Mouse (Mus musculus): ENCODE data around the gene 4930404N11Rik. TPM values are rescaled to one million over a fixed set of nuclear protein-coding genes. Genes with fewer than 3 reads are reported as not detected.

Gene 4930404N11Rik
- polyA plus RNA-seq, 1 experiment from 2014 or later: 1.4 TPM

DNA sequence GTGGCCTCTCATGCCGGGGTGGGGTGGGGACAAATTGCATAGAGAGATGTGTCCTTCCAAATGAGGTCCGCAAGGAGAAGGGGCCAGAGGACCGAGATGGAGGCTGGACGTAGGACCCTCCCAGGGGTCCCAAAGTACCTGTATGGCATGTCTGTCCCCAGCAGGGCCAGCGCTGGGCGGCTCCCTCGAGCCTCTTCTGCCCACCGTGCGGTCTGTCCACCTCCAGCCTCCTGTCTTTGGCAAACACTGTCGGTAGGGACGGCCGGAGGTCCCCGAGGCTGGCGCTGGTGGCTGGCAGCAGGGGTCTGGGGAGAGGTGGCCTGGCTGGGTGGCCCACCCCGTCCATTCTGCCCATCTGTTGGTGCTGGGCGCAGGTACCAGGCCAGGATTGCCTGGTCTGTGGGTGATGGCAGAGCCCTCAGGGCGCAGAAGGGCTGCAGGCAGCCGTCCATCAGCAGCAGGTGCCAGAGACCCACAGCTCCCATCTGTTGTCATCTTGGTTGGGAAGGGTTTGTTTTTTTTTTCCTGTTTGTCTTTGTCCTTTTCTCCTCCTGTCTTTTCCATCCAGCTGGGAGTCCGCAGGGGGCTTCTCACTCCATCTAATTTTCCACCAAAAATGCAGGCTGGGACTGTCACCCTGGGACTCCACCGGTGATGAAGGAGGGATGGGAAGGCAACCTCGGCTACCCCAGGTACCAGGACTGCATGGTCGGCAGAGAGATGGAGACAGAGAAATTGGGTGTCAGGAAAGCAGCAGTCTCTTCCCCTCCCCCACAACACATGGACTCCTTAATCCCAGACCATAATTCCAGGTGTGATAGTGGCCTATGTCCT is 35.0 kb upstream of the 4930404N11Rik start:
- peaks cover 40% of the 10 kb centered on the region for H3K27me3 ChIP-seq (replicated peaks)
- H3K9ac ChIP-seq: no peak overlapping the region
- H3K4me2 ChIP-seq: 0 out of 2 replicates have a peak overlapping the region, but pooled peaks have one; percentile 46
- no peak overlapping the region for H3K4me3 ChIP-seq
- no peaks in the 10 kb centered on the region for H3K9me3 ChIP-seq (replicated peaks)
- 76% methylated on average over 22 of the region's 22 CpGs for WGBS (ENCODE audit: insufficient replicate concordance)
- no peak for ATAC-seq
- peaks cover 44% of the 10 kb centered on the region for H3K4me1 ChIP-seq
- H3K27ac ChIP-seq: no peak overlapping the region
- H3K36me3 ChIP-seq: peaks cover 27% of the 10 kb centered on the region

DNA sequence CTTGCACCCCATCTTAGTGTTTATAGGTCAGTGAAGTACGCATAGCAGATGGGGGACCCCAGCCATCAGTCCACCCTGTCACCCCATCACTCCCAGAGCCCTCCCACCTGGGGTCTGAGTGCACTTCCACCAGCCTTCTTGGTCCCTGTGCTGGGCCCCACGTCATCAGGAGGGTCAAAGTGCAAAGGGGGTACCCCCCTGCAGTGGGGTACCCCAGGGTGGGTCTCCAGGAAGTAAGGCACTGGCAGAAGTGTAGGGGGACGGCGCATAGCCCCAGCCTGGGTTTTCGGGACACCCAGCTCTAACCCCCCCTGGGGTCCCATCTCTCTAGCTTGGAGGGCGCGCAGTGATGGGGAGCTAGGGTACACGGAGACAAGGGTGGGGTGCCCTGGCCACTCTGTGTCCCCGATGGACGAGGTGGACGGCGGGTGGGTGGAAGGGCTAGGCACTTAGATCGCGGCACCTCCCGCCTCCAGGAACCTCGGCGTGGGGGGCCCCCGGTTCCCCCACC is 34.2 kb upstream of the 4930404N11Rik start:
- Histone ChIP-seq H3K4me2 (no peak overlapping the region), H3K27ac (no peak overlapping the region), H3K9me3 (replicated peaks) (no peaks in the 10 kb centered on the region), H3K36me3 (peaks cover 26% of the 10 kb centered on the region), H3K27me3 (replicated peaks) (peaks cover 35% of the 10 kb centered on the region), H3K4me3 (no peak overlapping the region), H3K9ac (no peak overlapping the region), H3K4me1 (peaks cover 38% of the 10 kb centered on the region)
- WGBS (ENCODE audit: insufficient replicate concordance): 82% methylated on average over 18 of the region's 18 CpGs
- ATAC-seq: no peak

DNA sequence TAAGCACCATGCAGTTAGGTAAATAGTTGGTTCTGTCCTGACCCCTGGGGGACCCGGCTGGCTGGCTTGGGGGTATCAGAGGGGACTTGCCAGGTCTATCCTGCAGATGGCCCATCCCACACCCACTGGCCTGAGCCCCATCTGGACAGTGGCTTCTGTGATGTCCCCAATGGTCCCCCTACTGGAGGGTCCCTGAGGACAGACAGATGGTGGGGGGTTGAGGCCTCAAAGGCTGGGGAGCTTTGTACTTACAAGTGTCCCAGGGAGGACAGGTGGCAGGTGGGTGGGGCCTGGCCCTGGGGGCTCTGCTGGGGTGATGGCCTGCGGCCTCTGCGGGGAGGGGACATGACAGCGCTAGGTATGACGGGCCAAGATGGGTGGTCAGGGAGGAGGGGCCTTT is 33.7 kb upstream of the 4930404N11Rik start:
- Histone ChIP-seq H3K9ac (no peak overlapping the region), H3K36me3 (peaks cover 20% of the 10 kb centered on the region), H3K4me2 (no peak overlapping the region), H3K4me3 (no peak overlapping the region), H3K27ac (no peak overlapping the region), H3K4me1 (peaks cover 35% of the 10 kb centered on the region), H3K27me3 (replicated peaks) (peaks cover 29% of the 10 kb centered on the region), H3K9me3 (replicated peaks) (no peaks in the 10 kb centered on the region)
- 70% methylated on average over 5 of the region's 5 CpGs for WGBS (ENCODE audit: insufficient replicate concordance)
- ATAC-seq: no peak

DNA sequence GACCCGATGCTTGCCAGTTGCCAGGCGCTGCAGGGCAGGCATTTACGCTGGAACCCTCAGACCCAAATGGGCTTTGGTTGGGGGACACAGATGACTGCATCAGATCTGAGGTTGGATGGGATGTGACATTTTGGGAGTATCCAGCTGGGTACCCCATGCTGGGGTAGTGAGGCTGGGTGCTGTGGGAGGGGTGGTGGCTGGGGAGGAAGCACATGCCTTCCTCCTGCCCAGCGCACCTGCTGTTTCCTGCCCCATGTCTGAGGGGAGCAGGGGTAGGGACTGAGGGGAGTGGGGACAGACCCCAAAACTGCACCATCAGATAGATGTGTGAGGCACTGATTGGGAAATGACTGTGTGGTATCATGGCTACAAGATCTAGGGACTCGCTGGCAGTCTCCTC is 31.1 kb upstream of the 4930404N11Rik start:
- WGBS (ENCODE audit: insufficient replicate concordance): 81% methylated on average over 5 of the region's 5 CpGs

DNA sequence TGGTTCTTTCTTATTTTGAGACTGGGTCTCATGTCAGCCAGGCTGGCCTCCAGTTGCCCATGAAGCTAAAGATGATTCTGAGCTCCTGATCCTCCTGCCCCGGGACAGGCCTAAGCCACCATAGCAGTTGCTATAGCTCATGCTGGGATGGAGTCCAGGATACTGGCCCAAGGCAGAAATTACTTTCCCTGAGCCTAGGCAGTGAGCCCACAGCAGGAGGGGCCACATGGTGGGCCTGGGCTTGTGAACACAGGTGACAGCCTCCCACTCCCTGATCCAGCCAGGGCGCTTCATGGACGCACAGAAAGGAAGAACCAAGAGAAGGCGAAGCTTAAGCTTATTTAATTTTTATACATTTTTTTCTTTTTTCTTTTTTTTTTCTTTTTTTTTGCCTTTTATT is 30.2 kb upstream of the 4930404N11Rik start:
- 83% methylated on average over 4 of the region's 4 CpGs for WGBS (ENCODE audit: insufficient replicate concordance)
- Histone ChIP-seq H3K27ac (no peak overlapping the region), H3K9me3 (replicated peaks) (no peaks in the 10 kb centered on the region), H3K36me3 (peaks cover 23% of the 10 kb centered on the region), H3K9ac (no peak overlapping the region), H3K27me3 (replicated peaks) (peaks cover 9% of the 10 kb centered on the region), H3K4me3 (no peak overlapping the region), H3K4me1 (peaks cover 27% of the 10 kb centered on the region), H3K4me2 (no peak overlapping the region)
- ATAC-seq: no peak

More for the DNA sequence above, 31.1 kb upstream of the 4930404N11Rik start:
- Histone ChIP-seq H3K27ac (no peak overlapping the region), H3K27me3 (replicated peaks) (peaks cover 9% of the 10 kb centered on the region), H3K9me3 (replicated peaks) (no peaks in the 10 kb centered on the region), H3K9ac (no peak overlapping the region), H3K4me3 (no peak overlapping the region), H3K4me2 (no peak overlapping the region), H3K36me3 (peaks cover 19% of the 10 kb centered on the region), H3K4me1 (peaks cover 36% of the 10 kb centered on the region)
- no peak for ATAC-seq

DNA sequence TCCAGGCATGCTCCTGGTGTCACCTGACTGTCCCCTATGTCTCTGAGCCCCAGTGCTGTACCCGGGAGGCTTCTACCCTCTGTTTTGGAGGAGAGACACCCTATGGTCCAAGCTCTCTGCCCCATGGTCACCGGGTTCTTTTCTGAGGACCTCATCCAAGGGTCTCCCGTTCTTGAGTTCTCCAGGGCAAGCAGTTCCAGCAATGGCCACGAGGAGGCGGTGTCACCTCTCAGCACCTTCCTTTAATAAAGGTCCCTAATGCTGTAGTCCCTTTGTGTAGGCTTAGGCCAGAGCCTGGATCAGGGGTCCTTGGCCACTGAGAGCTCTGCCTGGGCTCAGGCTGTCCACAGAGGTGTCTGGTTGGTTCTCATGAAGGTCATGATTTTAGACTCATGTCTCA is 29.5 kb upstream of the 4930404N11Rik start:
- Histone ChIP-seq H3K27me3 (replicated peaks) (peaks cover 4% of the 10 kb centered on the region), H3K27ac (no peak overlapping the region), H3K9me3 (replicated peaks) (no peaks in the 10 kb centered on the region), H3K9ac (no peak overlapping the region), H3K4me1 (peaks cover 28% of the 10 kb centered on the region), H3K4me3 (no peak overlapping the region), H3K36me3 (peaks cover 19% of the 10 kb centered on the region), H3K4me2 (no peak overlapping the region)
- ATAC-seq: no peak
- WGBS (ENCODE audit: insufficient replicate concordance): 7% methylated on average over 5 of the region's 5 CpGs

DNA sequence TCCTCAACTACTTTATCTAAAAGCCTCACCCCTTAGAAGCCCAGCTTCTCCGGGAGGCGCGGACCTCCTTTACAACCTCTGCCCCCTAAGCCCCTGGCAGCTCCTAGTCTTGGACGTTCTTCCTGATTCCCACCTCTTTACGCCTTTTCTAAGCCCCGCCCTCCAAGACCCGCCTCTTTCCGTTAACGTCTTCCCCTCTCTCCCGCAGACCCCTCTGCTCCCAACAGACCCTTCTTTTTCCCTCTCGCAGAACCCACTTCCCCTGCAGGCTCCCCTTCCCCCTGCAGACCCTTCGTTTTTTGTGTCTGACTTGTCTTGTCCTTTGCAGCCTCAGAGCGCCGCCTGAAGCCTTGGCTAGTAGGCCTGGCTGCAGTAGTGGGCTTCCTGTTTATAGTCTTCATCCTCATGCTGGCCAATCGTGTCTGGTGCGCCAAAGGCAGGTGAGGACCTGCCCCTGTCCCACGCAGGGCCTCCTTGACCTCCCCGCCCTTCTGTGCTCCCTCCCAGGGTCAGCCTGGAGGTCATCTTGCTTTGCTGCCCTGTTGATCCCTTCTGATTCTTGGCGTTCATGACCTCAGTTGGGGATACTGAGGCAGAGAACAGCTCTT is 27.9 kb upstream of the 4930404N11Rik start:
- Histone ChIP-seq H3K4me1 (peaks cover 43% of the 10 kb centered on the region), H3K9me3 (replicated peaks) (no peaks in the 10 kb centered on the region), H3K4me2 (peak overlapping the region; percentile 68), H3K4me3 (peak overlapping the region; percentile 40), H3K27ac (peak overlapping the region; percentile 53), H3K27me3 (replicated peaks) (no peaks in the 10 kb centered on the region; the same call in 1 of the 2 replicates), H3K9ac (peak overlapping the region; percentile 53), H3K36me3 (peaks cover 19% of the 10 kb centered on the region)
- no peak for ATAC-seq
- 4% methylated on average over 19 of the region's 19 CpGs for WGBS (ENCODE audit: insufficient replicate concordance)

DNA sequence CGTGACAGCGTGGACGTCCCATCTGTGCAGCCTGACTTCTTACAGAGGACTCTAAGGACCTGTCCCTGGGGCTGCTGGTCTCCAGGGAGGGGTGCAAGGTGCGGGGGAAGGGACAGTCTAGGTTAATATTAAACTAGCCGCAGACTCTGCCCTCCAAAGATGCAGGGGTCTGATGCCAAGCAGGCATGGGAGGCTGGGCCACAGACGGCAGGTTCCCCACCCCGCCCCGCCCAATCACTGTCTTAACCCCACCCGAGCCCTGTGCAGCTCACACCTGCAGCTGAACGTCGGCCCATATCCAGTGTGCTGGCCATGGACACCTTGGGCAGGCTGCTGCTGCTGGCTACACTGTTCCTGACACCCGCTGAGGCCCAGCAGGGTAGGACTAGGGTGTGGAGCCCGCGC is 27.2 kb upstream of the 4930404N11Rik start, which contains the start of gene Smim24:
Gene Smim24 (plus strand): TSS at position 271 of the 405 bp plus-strand sequence.
- H3K27me3 ChIP-seq (replicated peaks): no peaks in the 10 kb centered on the region; the same call in 1 of the 2 replicates
- 55% methylated on average over 14 of the region's 14 CpGs for WGBS (ENCODE audit: insufficient replicate concordance)
- H3K36me3 ChIP-seq: peaks cover 27% of the 10 kb centered on the region
- peaks cover 43% of the 10 kb centered on the region for H3K4me1 ChIP-seq
- peak within 1 kb of the TSS; percentile 40 for H3K4me3 ChIP-seq
- H3K9ac ChIP-seq: peak within 1 kb of the TSS; percentile 53
- H3K9me3 ChIP-seq (replicated peaks): no peaks in the 10 kb centered on the region
- H3K27ac ChIP-seq: peak within 1 kb of the TSS; percentile 53
- no peak for ATAC-seq
- peak within 1 kb of the TSS; percentile 68 for H3K4me2 ChIP-seq

DNA sequence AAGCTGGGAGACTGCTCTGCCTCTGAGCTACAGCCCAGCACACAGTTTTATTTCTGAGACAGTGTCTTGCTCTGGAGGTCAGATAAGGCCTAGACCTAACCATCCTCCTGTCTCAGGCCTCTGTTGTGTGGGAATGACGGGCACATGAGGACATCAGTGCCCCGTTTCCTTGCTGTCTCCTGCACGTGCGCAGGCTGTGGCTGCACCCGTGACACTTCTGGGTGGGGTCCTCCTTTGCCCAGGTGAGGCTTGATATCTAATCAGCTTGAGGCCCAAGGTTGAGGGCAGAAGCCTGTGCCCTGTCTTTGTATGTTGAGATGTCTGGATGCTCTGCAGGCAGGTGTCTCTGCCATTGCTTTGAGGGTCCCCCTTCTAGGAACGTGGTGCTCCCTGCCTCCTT is 26.7 kb upstream of the 4930404N11Rik start:
- 67% methylated on average over 6 of the region's 6 CpGs for WGBS (ENCODE audit: insufficient replicate concordance)
- Histone ChIP-seq H3K9me3 (replicated peaks) (no peaks in the 10 kb centered on the region), H3K27me3 (replicated peaks) (no peaks in the 10 kb centered on the region; the same call in 1 of the 2 replicates), H3K4me2 (peak overlapping the region; percentile 68; the same call in 1 of the 2 replicates), H3K4me1 (peaks cover 43% of the 10 kb centered on the region), H3K36me3 (peaks cover 32% of the 10 kb centered on the region), H3K4me3 (no peak overlapping the region), H3K9ac (no peak overlapping the region), H3K27ac (no peak overlapping the region)
- ATAC-seq: no peak

DNA sequence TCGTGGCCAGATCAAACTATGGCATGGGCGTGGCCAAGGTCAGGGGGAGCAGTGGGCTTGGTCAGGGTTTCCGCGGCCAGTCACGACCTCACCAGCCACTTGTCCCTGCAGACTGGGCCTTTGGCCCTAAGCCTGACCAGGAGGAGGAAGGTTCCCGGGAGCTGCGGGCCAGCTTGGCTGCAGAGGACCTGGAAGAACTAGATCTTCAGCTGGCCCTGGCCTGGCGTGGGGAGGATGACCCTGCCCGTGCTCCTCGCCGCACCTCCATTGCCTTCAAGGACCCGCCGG is 25.0 kb upstream of the 4930404N11Rik start:
- peaks cover 51% of the 10 kb centered on the region for H3K4me1 ChIP-seq
- H3K27me3 ChIP-seq (replicated peaks): no peaks in the 10 kb centered on the region; the same call in 1 of the 2 replicates
- H3K9me3 ChIP-seq (replicated peaks): no peaks in the 10 kb centered on the region
- H3K9ac ChIP-seq: no peak overlapping the region
- 85% methylated on average over 13 of the region's 13 CpGs for whole genome bisulfite sequencing (ENCODE audit: insufficient replicate concordance)
- ATAC-seq: no peak
- no peak overlapping the region for H3K4me3 ChIP-seq
- peaks cover 48% of the 10 kb centered on the region for H3K36me3 ChIP-seq
- H3K4me2 ChIP-seq: no peak overlapping the region
- no peak overlapping the region for H3K27ac ChIP-seq

DNA sequence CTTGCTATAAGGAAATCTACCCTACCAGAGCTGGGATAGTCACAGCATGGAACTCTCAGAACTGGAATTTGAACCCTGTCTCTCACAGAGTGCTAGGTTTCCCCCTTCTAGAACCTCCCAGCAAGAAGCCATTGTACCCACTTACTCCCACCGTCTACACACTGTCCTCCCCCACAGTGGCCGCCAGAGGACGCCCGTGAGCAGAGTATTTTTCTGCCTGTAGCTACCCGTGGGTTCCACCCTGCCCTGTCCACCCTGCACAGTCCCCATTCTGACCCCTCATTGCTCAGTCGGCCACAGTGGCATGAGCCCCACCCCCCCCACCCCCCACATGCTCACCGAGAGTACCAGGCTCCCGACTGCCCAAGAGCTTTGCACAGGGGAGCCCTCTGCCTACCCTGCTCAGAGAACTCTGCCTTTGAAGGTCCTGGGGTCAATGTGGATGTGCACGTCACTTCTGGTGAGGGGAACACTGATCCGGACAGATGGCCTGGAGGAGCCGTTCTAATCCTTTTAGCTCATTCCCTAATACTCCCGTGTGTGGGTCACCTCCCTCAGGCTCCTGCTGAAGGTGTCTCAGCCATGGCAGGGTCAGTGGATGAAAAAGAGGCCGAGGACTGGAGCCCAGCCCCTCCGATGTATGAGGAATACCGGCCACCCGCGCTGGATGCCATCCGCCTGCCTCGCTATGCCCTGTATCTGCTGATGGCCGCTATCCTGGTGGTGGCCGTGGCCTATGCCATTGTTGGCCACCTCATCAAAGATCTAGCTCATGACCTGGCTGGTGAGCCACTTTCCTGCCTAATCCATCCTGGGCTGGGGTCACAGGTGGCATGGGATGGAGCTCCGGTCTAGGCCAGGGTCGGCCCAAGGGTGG is 24.4 kb upstream of the 4930404N11Rik start:
- 56% methylated on average over 23 of the region's 23 CpGs for WGBS (ENCODE audit: insufficient replicate concordance)
- peak; percentile 55 for ATAC-seq
- Histone ChIP-seq H3K4me1 (peaks cover 56% of the 10 kb centered on the region), H3K36me3 (peaks cover 48% of the 10 kb centered on the region), H3K27ac (peak overlapping the region; percentile 52), H3K9ac (no peak overlapping the region), H3K27me3 (replicated peaks) (no peaks in the 10 kb centered on the region; the same call in 1 of the 2 replicates), H3K4me3 (no peak overlapping the region), H3K4me2 (no peak overlapping the region), H3K9me3 (replicated peaks) (no peaks in the 10 kb centered on the region)
